Mouse (Mus musculus) ES-E14 (cell line): Measurements from ENCODE around the gene Zp3.
A peak's percentile ranks its signal among the peaks of the same experiment; 100 is the strongest.

Source experiments
- MAFK ChIP-seq: IDR thresholded peaks from 2 replicates; pipeline ENCODE4 v1.6.1; 2014; ENCODE audit warnings: mild to moderate bottlenecking, low read depth, low read length, inconsistent platforms; ENCODE audit not compliant: insufficient read depth
- ZC3H11A ChIP-seq: IDR thresholded peaks from 2 replicates; pipeline ENCODE4 v1.6.1; 2012; ENCODE audit warnings: low read depth, mild to moderate bottlenecking, inconsistent platforms, low read length, borderline replicate concordance

- TF ChIP-seq ZC3H11A = no peak
- TF ChIP-seq MAFK = peak; percentile 95
Observed at GRCm38 (mm10) chr5:135957207-135957974, 22.5 kb upstream of the Zp3 start.
